Mouse (Mus musculus) left cerebral cortex, adult 2 months (tissue): Measurements from ENCODE around the gene Ints3. TPM values are rescaled to one million over a fixed set of nuclear protein-coding genes. Genes with fewer than 3 reads are reported as not detected.

ENCODE experiments used
- DNase-seq, 2 experiments: peaks; one replicate each; pipeline ENCODE4 v3.0.0; 2021 to 2022; ENCODE audit warnings: low spot score in 2 of 2, mixed read lengths in 1 of 2; ENCODE audit errors: extremely low spot score in 1 of 2
- H3K27ac ChIP-seq: fragments of 200-600 bp; 2 replicates; pipeline ENCODE4 v1.8.1; 2022
- H3K4me3 ChIP-seq: fragments of 200-600 bp; 2 replicates; pipeline ENCODE4 v1.8.1; 2022
- CTCF ChIP-seq: fragments of 200-600 bp; IDR thresholded peaks from 2 replicates; pipeline ENCODE4 v1.8.1; 2022; ENCODE audit warnings: antibody characterized with exemption, mild to moderate bottlenecking, moderate library complexity
- intact Hi-C: fragments of 180-260 bp; cut with DNase I; formaldehyde crosslinking; loops from one replicate; pipeline ENCODE4 v1.15.1; 2025
- total RNA-seq, 2 experiments: library from RNA; stranded (reverse); gene quantifications; 2 replicates each; pipeline ENCODE4 v1.2.3; 2021

Gene Ints3
- total RNA-seq, 2 experiments from 2014 or later: 62.1 to 65.7 TPM

- DNase-seq: no peak
- intact Hi-C loops: no loop called here
- Histone ChIP-seq H3K27ac (no peak overlapping the region), H3K4me3 (no peak overlapping the region)
- TF ChIP-seq CTCF: no peak
These were observed 7.3 kb upstream of the Ints3 start for GRCm38 (mm10) chr3:90440756-90441155.

- TF ChIP-seq CTCF: no peak
- intact Hi-C loops: no loop called here
- no peak overlapping the region for H3K27ac ChIP-seq
- DNase-seq: no peak
- no peak overlapping the region for H3K4me3 ChIP-seq
These were observed 3.7 kb upstream of the Ints3 start for GRCm38 (mm10) chr3:90437131-90437530.

- Histone ChIP-seq H3K4me3 (peak overlapping the region; percentile 79), H3K27ac (peak overlapping the region; percentile 77)
- no peak for DNase-seq
- intact Hi-C loops: loop anchor here (5.0 kb wide), 1 partner anchor 218 kb away; the partner anchor contains the start of gene S100a7a
- no peak for TF ChIP-seq CTCF
These were observed 780 bp upstream of the Ints3 start for GRCm38 (mm10) chr3:90434073-90434730.

- Histone ChIP-seq H3K27ac (peak overlapping the region; percentile 99), H3K4me3 (peak overlapping the region; percentile 79)
- intact Hi-C loops: loop anchor here (2.0 to 5.0 kb wide), 2 partner anchors 42 to 219 kb away; partner anchors contain the start of gene S100a7a
- peak; percentile 37 to 47 for DNase-seq
- TF ChIP-seq CTCF: no peak
These were observed 607 bp downstream of the Ints3 start for GRCm38 (mm10) chr3:90432811-90433219.

- no peak for DNase-seq
- intact Hi-C loops: loop anchor here (2.0 to 5.0 kb wide), 2 partner anchors 42 to 220 kb away; partner anchors contain the start of gene S100a7a
- H3K4me3 ChIP-seq: peak overlapping the region; percentile 79
- no peak for TF ChIP-seq CTCF
- no peak overlapping the region for H3K27ac ChIP-seq
These were observed 1.1 kb downstream of the Ints3 start for GRCm38 (mm10) chr3:90432348-90432747.

- Histone ChIP-seq H3K4me3 (no peak overlapping the region), H3K27ac (no peak overlapping the region)
- DNase-seq: no peak
- TF ChIP-seq CTCF: no peak
- intact Hi-C loops: no loop called here
These were observed 3.8 kb downstream of the Ints3 start for GRCm38 (mm10) chr3:90429576-90429975.

GRCm38 (mm10) chr3:90428186-90428585, 5.2 kb downstream of the Ints3 start:
- no peak for DNase-seq
- no peak overlapping the region for H3K27ac ChIP-seq
- no peak for TF ChIP-seq CTCF
- intact Hi-C loops: no loop called here
- no peak overlapping the region for H3K4me3 ChIP-seq

- Histone ChIP-seq H3K4me3 (no peak overlapping the region), H3K27ac (no peak overlapping the region)
- DNase-seq: no peak
- intact Hi-C loops: no loop called here
- no peak for TF ChIP-seq CTCF
These were observed 5.8 kb downstream of the Ints3 start for GRCm38 (mm10) chr3:90427574-90427973.

- intact Hi-C loops: no loop called here
- DNase-seq: no peak
- Histone ChIP-seq H3K4me3 (no peak overlapping the region), H3K27ac (no peak overlapping the region)
- no peak for TF ChIP-seq CTCF
These were observed 7.9 kb downstream of the Ints3 start for GRCm38 (mm10) chr3:90425499-90425898.

GRCm38 (mm10) chr3:90423549-90423948, 9.9 kb downstream of the Ints3 start:
- intact Hi-C loops: no loop called here
- no peak overlapping the region for H3K27ac ChIP-seq
- TF ChIP-seq CTCF: no peak
- H3K4me3 ChIP-seq: no peak overlapping the region
- DNase-seq: no peak

GRCm38 (mm10) chr3:90420696-90421095, 12.7 kb downstream of the Ints3 start:
- Histone ChIP-seq H3K4me3 (no peak overlapping the region), H3K27ac (no peak overlapping the region)
- no peak for TF ChIP-seq CTCF
- no peak for DNase-seq
- intact Hi-C loops: no loop called here

- no peak for TF ChIP-seq CTCF
- intact Hi-C loops: loop anchor here (5.0 kb wide), 2 partner anchors 239 to 294 kb away; partner anchors contain the start of gene S100a7a
- Histone ChIP-seq H3K27ac (no peak overlapping the region), H3K4me3 (no peak overlapping the region)
- no peak for DNase-seq
These were observed 20.4 kb downstream of the Ints3 start for GRCm38 (mm10) chr3:90413011-90413396.

GRCm38 (mm10) chr3:90412312-90413010, 21.0 kb downstream of the Ints3 start:
- no peak overlapping the region for H3K4me3 ChIP-seq
- TF ChIP-seq CTCF: peak; percentile 98
- intact Hi-C loops: loop anchor here (1.0 to 5.0 kb wide), 3 partner anchors 54 to 295 kb away; partner anchors contain the start of gene S100a7a
- H3K27ac ChIP-seq: no peak overlapping the region
- DNase-seq: peak; percentile 58 to 75
